ENCODE assay signal across 23 mouse cellular contexts in the genomic region with DNA sequence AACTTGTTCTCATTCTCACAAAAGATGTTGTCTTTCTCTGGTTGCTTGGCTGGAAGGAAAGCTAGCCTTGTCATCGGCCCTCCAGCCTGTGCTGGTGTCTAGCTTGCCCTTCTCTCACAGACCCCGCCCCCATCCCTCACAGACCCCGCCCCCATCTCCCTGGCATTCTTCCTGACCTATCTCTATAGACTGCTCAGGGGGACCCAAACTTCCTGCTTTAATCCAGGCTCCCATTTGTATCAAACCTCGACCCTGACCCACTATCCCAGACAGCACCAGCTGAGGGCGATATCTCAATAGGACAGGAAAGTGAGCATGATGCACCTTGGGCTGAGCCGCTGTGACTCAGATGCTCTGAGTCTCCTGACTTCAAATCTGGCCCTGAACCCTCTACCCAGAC. TPM values are rescaled to one million over a fixed set of nuclear protein-coding genes. Genes with fewer than 3 reads are reported as not detected.
DNase-seq lines count a peak whose midpoint lies in the region; ATAC-seq and TF ChIP-seq lines count a peak whose summit lies in the region.
"Had no signal": no experiment of that assay in that cellular context is flagged by ENCODE, and none has a peak within 500 bp of the region (broad histone marks: within the 10 kb centered on the region; RNA-seq: fewer than 3 reads in every experiment).

No protein-coding gene starts in this region.

- no peak overlapping the region for H3K4me3 ChIP-seq in heart, embryonic 12.5 days
- H3K4me3 ChIP-seq in kidney, postnatal 0 days (replicated peaks; ENCODE audit: low read depth, low read length) = no peak overlapping the region
- H3K4me3 ChIP-seq in E14TG2a.4 (replicated peaks; ENCODE audit: low read length) (peak overlapping the region; percentile 20; the same call in 1 of the 2 replicates), ES-Bruce4 (ENCODE audit: low read depth, low read length) (no peak overlapping the region)
- H3K4me3 ChIP-seq: embryonic facial prominence, embryonic 15.5 days; hindbrain, embryonic 15.5 days; limb, embryonic 13.5 days; liver, embryonic 12.5 days had no signal

- TF ChIP-seq POLR2A in ES-Bruce4 (IDR thresholded peaks at IDR 0.05; ENCODE audit: insufficient read depth, low read length) = no peak

- WGBS in heart, embryonic 12.5 days = 23% methylated on average over 6 of the region's 6 CpGs
- 28% methylated on average over 6 of the region's 6 CpGs for WGBS in kidney, postnatal 0 days

- no peak for TF ChIP-seq EP300 in ES-Bruce4 (IDR thresholded peaks at IDR 0.05; ENCODE audit: insufficient read depth, low read depth, low read length)

- intact Hi-C loops in left cerebral cortex, postnatal 4 days (cut with DNase I) = no loop called here

- peaks cover 78% of the 10 kb centered on the region for H3K27me3 ChIP-seq in heart, embryonic 12.5 days (replicated peaks)
- no peaks in the 10 kb centered on the region for H3K27me3 ChIP-seq in kidney, postnatal 0 days (ENCODE audit: insufficient read depth, low read length)
- H3K27me3 ChIP-seq in E14TG2a.4 (ENCODE audit: insufficient read depth, low read length) (peaks cover 53% of the 10 kb centered on the region), ES-Bruce4 (ENCODE audit: control insufficient read depth, insufficient read depth, low read length, poor library complexity, severe bottlenecking) (no peaks in the 10 kb centered on the region)
- H3K27me3 ChIP-seq: embryonic facial prominence, embryonic 15.5 days; hindbrain, embryonic 15.5 days had no signal

- no peaks in the 10 kb centered on the region for H3K36me3 ChIP-seq in heart, embryonic 12.5 days
- H3K36me3 ChIP-seq in kidney, postnatal 0 days (ENCODE audit: insufficient read depth, low read length) = no peaks in the 10 kb centered on the region
- H3K36me3 ChIP-seq in E14TG2a.4 (ENCODE audit: insufficient read depth, low read length) (no peaks in the 10 kb centered on the region), ES-Bruce4 (ENCODE audit: control insufficient read depth, insufficient read depth, low read length, poor library complexity, severe bottlenecking) (no peaks in the 10 kb centered on the region)
- H3K36me3 ChIP-seq: embryonic facial prominence, embryonic 15.5 days; hindbrain, embryonic 15.5 days; limb, embryonic 13.5 days; liver, embryonic 12.5 days had no signal

- peak; percentile 66; the same call in 1 of the 2 replicates for ATAC-seq in heart, embryonic 12.5 days (ENCODE audit: insufficient number of reproducible peaks, low FRiP score)
- no peak for ATAC-seq in kidney, postnatal 0 days (replicated peaks; ENCODE audit: low FRiP score, low read depth)
- ATAC-seq: intestine, embryonic 16.5 days; liver, embryonic 12.5 days had no signal

- no peak overlapping the region for H3K27ac ChIP-seq in heart, embryonic 12.5 days (ENCODE audit: poor library complexity, severe bottlenecking)
- H3K27ac ChIP-seq in kidney, postnatal 0 days = no peak overlapping the region
- no peak overlapping the region for H3K27ac ChIP-seq in ES-Bruce4 (ENCODE audit: insufficient read depth, low read length)
- H3K27ac ChIP-seq: embryonic facial prominence, embryonic 15.5 days; hindbrain, embryonic 15.5 days; limb, embryonic 13.5 days; liver, embryonic 12.5 days had no signal

- 0 out of 2 replicates have a peak, but pooled peaks have one; percentile 4 for TF ChIP-seq CTCF in kidney, postnatal 0 days (IDR thresholded peaks at IDR 0.05; ENCODE audit: low read depth)
- TF ChIP-seq CTCF in E14TG2a.4 (conservative IDR thresholded peaks at IDR 0.05; ENCODE audit: low read length) = no peak
- TF ChIP-seq CTCF in ES-Bruce4 (IDR thresholded peaks at IDR 0.05; ENCODE audit: low read depth, low read length) = peak; percentile 32

- H3K4me2 ChIP-seq in heart, embryonic 12.5 days = no peak overlapping the region
- H3K4me2 ChIP-seq in kidney, postnatal 0 days (ENCODE audit: low read length) = no peak overlapping the region
- H3K4me2 ChIP-seq: embryonic facial prominence, embryonic 15.5 days; hindbrain, embryonic 15.5 days; limb, embryonic 13.5 days; liver, embryonic 12.5 days had no signal

- DNase-seq in heart, adult 8-10 months (ENCODE audit: low spot score) = no peak
- no peak for DNase-seq in kidney, postnatal 0 days (ENCODE audit: low spot score)
- no peak for DNase-seq in kidney, postnatal 4 days
- no peak for DNase-seq in left cerebral cortex, postnatal 4 days
- DNase-seq: adrenal gland, adult 2 months; cerebellum, adult 18-20 months; cerebellum, postnatal 14 days; heart, postnatal 4 days; kidney, postnatal 14 days; lung, adult 2 months; lung, postnatal 14 days; right cerebral cortex, postnatal 14 days; spleen, adult 18-20 months had no signal

- H3K4me1 ChIP-seq in heart, embryonic 12.5 days (replicated peaks) = peaks cover 6% of the 10 kb centered on the region; the same call in 1 of the 2 replicates
- no peaks in the 10 kb centered on the region for H3K4me1 ChIP-seq in kidney, postnatal 0 days (replicated peaks; ENCODE audit: insufficient read depth, low read length)
- H3K4me1 ChIP-seq in E14TG2a.4 (replicated peaks; ENCODE audit: low read depth, low read length) = peaks cover 22% of the 10 kb centered on the region
- no peaks in the 10 kb centered on the region for H3K4me1 ChIP-seq in ES-Bruce4 (ENCODE audit: control insufficient read depth, insufficient read depth, low read length)
- H3K4me1 ChIP-seq: embryonic facial prominence, embryonic 15.5 days; hindbrain, embryonic 15.5 days; limb, embryonic 13.5 days; liver, embryonic 12.5 days had no signal

- no peak overlapping the region for H3K9ac ChIP-seq in heart, embryonic 12.5 days
- no peak overlapping the region for H3K9ac ChIP-seq in kidney, postnatal 0 days (ENCODE audit: low read depth, low read length)
- no peak overlapping the region for H3K9ac ChIP-seq in ES-Bruce4 (ENCODE audit: low read depth, poor library complexity, severe bottlenecking)
- H3K9ac ChIP-seq: embryonic facial prominence, embryonic 15.5 days; hindbrain, embryonic 15.5 days; limb, embryonic 13.5 days; liver, embryonic 12.5 days had no signal

- no peaks in the 10 kb centered on the region for H3K9me3 ChIP-seq in heart, embryonic 12.5 days (replicated peaks)
- H3K9me3 ChIP-seq in kidney, postnatal 0 days (replicated peaks; ENCODE audit: low read length) = no peaks in the 10 kb centered on the region
- H3K9me3 ChIP-seq in E14TG2a.4 (ENCODE audit: low read length) (no peaks in the 10 kb centered on the region), ES-Bruce4 (replicated peaks; ENCODE audit: control insufficient read depth, insufficient read depth, low read length, poor library complexity, severe bottlenecking) (no peaks in the 10 kb centered on the region)
- H3K9me3 ChIP-seq: embryonic facial prominence, embryonic 15.5 days; hindbrain, embryonic 15.5 days; limb, embryonic 13.5 days; liver, embryonic 12.5 days had no signal

RNA-seq across cellular contexts. Expression of a gene that starts 8.9 kb away (rescaled TPM):
- 0.14 TPM in 1 of 2 replicates, not detected in the other for polyA plus RNA-seq in heart, embryonic 12.5 days (2016; fragmentation: Nextera tagmentation; extraction: Ambion mirVana)
- under 1 TPM in 3 of 4 experiments, not detected in 1; 0.22 to 0.38 (median 0.28) TPM for total RNA-seq in heart, adult 8-10 months (2022)
- not detected in 2 replicates for polyA plus RNA-seq in kidney, postnatal 0 days (2015; fragmentation: Nextera tagmentation; extraction: Ambion mirVana)
- polyA plus RNA-seq in ES-Bruce4 (2011; ENCODE audit: insufficient read depth, insufficient read length, low read depth, missing spikeins) = 0.58 and 1.4 TPM in 2 replicates
- total RNA-seq in left cerebral cortex, postnatal 4 days (2021) = 1 to 10 TPM in 1 of 2 experiments, under 1 TPM in 1; 0.87 to 1.9 TPM
- total RNA-seq: megakaryocyte progenitor cell, adult 5-6 weeks had no signal
- polyA plus RNA-seq: limb, embryonic 13.5 days; liver, embryonic 12.5 days had no signal

RNA-seq across cellular contexts. Expression of a gene that starts 16.5 kb away (rescaled TPM):
- polyA plus RNA-seq in heart, embryonic 12.5 days (2016; fragmentation: Nextera tagmentation; extraction: Ambion mirVana) = 0.14 and 0.26 TPM in 2 replicates
- 1 to 10 TPM in 2 of 4 experiments, under 1 TPM in 2; 0.38 to 6.4 (median 1.9) TPM for total RNA-seq in heart, adult 8-10 months (2022)
- 0.80 and 0.84 TPM in 2 replicates for polyA plus RNA-seq in kidney, postnatal 0 days (2015; fragmentation: Nextera tagmentation; extraction: Ambion mirVana)
- polyA plus RNA-seq in ES-Bruce4 (2011; ENCODE audit: insufficient read depth, insufficient read length, low read depth, missing spikeins) = not detected in 2 replicates
- total RNA-seq in left cerebral cortex, postnatal 4 days (2021) = 1 to 10 TPM; 3.7 to 5.0 TPM
- total RNA-seq: megakaryocyte progenitor cell, adult 5-6 weeks; monocyte, adult 5-6 weeks had no signal

RNA-seq across cellular contexts. Expression of a gene that starts 51.3 kb away (rescaled TPM):
- 36.9 and 41.4 TPM in 2 replicates for polyA plus RNA-seq in heart, embryonic 12.5 days (2016; fragmentation: Nextera tagmentation; extraction: Ambion mirVana)
- total RNA-seq in heart, adult 8-10 months (2022) = 10 to 100 TPM; 19.5 to 23.3 (median 21.8) TPM
- 33.3 and 34.2 TPM in 2 replicates for polyA plus RNA-seq in kidney, postnatal 0 days (2015; fragmentation: Nextera tagmentation; extraction: Ambion mirVana)
- polyA plus RNA-seq in ES-Bruce4 (2011; ENCODE audit: insufficient read depth, insufficient read length, low read depth, missing spikeins) = 73.5 and 76.3 TPM in 2 replicates
- total RNA-seq in left cerebral cortex, postnatal 4 days (2021) = 10 to 100 TPM; 86.5 to 90.9 TPM

RNA-seq across cellular contexts. Expression of a gene that starts 52.2 kb away (rescaled TPM):
- 48.4 and 52.1 TPM in 2 replicates for polyA plus RNA-seq in heart, embryonic 12.5 days (2016; fragmentation: Nextera tagmentation; extraction: Ambion mirVana)
- 10 to 100 TPM; 70.8 to 93.2 (median 82.9) TPM for total RNA-seq in heart, adult 8-10 months (2022)
- 55.3 and 57.4 TPM in 2 replicates for polyA plus RNA-seq in kidney, postnatal 0 days (2015; fragmentation: Nextera tagmentation; extraction: Ambion mirVana)
- polyA plus RNA-seq in ES-Bruce4 (2011; ENCODE audit: insufficient read depth, insufficient read length, low read depth, missing spikeins) = 32.9 and 39.6 TPM in 2 replicates
- total RNA-seq in left cerebral cortex, postnatal 4 days (2021) = 10 to 100 TPM; 40.8 to 42.5 TPM
